Mouse (Mus musculus): ENCODE data around the gene Tectb.

GRCm38 (mm10) chr19:55193717-55194394 is 13.3 kb downstream of the Tectb start:
- TF ChIP-seq POLR2A (IDR thresholded peaks at IDR 0.05; ENCODE audit: control insufficient read depth in 1 of 2, insufficient read depth in 1 of 2, low read depth in 1 of 2, low read length in 2 of 2, poor library complexity in 1 of 2) (no peak), EP300 (IDR thresholded peaks at IDR 0.05; ENCODE audit: low read depth in 1 of 2, low read length in 2 of 2) (no peak), TBP (IDR thresholded peaks at IDR 0.05; ENCODE audit: low read depth, low read length) (no peak), MAFK (IDR thresholded peaks at IDR 0.05; ENCODE audit: borderline replicate concordance, low read depth, low read length) (no peak), CTCF (IDR thresholded peaks at IDR 0.05 in 2 of 3, conservative IDR thresholded peaks at IDR 0.05 in 1 of 3; ENCODE audit: control insufficient read depth in 1 of 3, insufficient read depth in 1 of 3, low read depth in 2 of 3, low read length in 3 of 3, poor library complexity in 1 of 3, severe bottlenecking in 1 of 3) (no peak), ZC3H11A (IDR thresholded peaks at IDR 0.05; ENCODE audit: low read depth, low read length) (no peak), GABPA (IDR thresholded peaks at IDR 0.05; ENCODE audit: low read depth, low read length) (no peak), ZKSCAN1 (IDR thresholded peaks at IDR 0.05; ENCODE audit: low read depth, low read length) (no peak), POLR2AphosphoS2 (IDR thresholded peaks at IDR 0.05; ENCODE audit: low read length) (no peak)

Data from MEL (cell line).